Mouse (Mus musculus) spleen, adult 12 weeks (tissue): ENCODE data around the gene Ablim2.
A peak's percentile ranks its signal among the peaks of the same experiment; 100 is the strongest.

Experiments used
- DNase-seq: peaks from one replicate; pipeline ENCODE4 v3.0.0; 2022; ENCODE audit warnings: low spot score

The Ablim2 gene

DNA sequence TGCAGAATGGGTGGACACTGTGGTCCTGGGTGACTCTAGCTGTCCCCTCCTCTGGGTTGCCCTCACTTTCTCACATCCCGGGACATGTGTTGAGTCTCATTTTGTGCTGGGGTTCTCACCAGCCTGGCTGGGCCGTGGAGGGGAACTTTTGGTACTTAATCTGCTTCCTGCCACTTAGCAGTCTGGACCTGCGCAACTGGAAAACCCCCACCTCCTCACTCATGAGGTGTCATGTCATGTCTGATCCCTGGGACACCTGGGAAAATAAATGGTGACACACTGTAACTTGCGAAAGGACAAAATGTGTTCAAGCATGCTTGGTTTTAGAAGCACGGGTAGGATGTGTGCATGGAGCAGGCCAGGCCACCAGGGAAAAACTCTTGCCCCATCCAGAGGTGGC is 127.0 kb downstream of the Ablim2 start:
- no peak for DNase-seq

DNA sequence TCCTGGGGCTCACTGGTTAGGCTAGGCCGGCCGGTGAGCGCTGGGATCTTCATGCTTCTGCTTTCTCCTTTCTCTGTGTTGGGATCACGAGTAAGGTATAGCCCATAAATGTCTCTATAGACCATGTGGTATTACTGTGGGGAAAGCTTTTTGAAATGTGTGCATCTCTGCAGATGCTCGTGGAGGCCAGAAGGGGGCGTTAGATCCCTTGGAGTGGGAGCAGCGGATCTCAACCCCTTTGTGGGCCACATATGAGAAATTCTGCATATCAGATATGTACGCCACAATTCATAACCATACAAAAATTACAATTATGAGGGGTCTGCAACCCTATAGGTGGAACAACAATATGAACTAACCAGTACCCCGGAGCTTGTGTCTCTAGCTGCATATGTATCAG is 131.3 kb downstream of the Ablim2 start:
- DNase-seq, result no peak

DNA sequence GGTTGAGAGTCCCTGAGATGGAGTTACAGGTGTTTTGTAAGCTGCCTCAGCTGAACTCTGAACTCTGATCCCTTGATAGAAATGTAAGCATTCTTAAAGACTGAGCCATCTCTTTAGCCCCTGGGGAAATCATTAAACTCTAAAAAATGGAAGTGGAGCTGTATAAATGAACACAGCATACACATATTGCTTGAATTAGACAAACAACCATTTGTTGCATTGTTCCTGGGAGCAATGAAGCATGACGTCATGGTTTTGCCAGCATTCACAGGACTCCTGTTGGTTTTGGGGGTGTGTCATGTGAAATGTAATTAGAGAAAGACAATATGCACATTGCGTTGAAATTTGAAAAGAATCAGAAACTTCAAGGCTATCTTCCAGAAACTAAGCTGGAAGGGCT is 132.0 kb downstream of the Ablim2 start:
- no peak for DNase-seq

DNA sequence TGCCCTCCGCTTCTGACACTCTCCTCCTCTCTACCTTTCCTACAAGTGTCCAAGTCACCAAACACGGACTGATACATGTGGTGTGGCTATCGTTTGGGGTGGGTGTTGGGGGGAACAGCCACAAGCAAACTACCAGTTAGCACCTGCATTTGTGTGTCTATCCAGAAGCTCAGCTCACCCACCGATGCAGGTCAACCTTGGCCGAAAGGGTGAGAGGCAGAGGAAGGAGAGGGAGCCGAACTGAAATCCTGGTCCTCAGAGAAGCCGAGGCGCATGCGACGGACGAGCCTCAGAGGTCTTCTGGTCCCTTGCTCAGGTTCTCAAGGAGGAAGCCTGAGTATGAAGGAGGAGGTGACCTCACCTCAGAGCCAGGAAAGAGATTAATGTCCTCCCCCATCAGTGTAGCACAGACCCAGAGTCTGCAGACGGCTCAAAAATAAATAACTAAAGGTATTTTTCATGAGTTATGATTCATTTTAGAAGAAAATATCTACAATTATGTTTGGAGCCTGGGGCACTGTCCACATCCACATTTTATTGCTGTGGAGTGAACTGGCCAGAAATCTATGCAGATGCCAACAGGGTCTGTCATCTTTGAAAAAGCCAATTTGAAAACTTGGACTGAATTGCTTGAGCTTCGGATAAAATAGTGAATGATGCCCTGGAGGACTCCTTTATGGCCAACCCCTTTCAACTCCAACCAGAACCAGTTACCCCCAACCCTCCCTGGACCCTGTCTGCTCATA is 133.5 kb downstream of the Ablim2 start:
- DNase-seq, result no peak

DNA sequence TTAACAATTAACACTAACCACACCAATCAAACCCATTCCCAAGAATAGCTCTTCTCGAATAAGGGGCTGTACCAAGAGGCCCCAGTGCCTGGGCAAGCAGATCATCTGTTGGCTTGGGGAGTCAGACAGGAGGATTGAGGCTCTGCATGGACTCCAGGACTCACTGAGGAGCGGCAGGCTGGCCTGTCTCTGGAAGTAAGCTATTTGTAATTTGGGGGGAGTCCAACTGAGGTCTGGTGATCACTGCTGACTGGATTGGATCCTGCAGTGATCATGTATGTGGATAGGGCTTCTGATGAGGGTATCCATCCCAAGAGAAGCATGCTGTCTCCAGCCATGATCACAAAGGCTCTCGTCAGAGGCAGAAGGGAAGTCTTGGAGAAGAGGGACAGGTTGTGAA is 134.7 kb downstream of the Ablim2 start:
- DNase-seq, result no peak

DNA sequence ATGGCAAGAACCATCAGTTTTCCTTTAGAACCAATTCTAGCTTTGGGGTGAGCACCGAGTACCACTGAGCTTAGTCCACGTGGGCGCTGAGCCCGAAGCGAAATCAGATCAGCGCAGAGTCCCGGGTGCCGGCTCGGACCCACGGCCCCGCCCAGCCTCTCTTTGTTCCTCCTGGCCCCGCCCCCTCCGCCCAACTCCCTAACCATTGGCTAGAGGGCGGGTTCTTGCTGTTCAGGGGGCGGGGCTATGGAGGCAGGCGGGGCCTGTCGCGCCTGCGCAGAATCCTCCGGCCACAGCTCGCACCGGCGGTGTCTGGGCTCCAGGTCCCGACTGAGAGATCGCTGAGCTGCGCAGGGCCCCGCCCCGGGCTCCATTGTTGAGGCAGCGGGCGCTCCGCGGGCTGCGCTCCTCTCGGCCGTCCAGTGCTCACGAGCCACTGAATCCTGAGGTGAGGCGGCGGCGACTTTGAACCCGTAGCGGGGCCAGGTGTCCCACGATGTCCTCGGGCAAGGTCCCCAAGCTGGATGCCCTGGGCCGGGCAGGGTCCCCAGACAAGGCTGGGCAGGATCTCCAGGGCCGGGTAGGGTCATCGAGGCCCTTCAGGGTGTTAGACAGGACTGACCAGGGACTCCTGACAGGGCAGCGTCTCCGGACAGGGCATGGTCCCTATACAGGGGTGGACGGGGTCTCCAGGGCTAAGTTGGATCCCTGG is 135.6 kb downstream of the Ablim2 start, which contains the start of gene Afap1:
Afap1 (plus strand) TSS at position 227 of the 712 bp plus-strand sequence.
- peak; percentile 83 for DNase-seq

DNA sequence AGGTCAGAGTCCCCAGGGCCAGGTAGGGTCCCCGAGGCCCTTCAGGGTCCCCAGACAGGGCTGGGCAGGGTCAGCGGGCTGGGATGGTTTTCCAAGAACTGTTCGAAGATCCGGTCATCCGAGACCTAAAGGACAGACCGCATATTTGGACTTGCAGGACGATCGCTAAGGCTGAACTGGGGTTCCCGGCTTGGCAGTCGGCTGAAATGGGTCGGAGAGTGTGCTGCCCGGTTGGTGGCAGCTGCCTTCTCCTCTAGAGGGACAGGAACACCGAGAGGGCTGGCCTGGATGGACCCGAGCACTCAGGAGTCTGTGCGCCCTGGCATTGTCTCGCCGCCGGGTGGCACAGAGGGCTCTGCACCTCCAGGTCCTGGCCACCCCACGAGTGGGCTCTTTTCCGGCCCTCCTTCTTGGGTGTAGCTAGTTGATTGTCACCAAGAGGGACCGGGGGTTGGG is 136.2 kb downstream of the Ablim2 start:
- peak; percentile 1 for DNase-seq

DNA sequence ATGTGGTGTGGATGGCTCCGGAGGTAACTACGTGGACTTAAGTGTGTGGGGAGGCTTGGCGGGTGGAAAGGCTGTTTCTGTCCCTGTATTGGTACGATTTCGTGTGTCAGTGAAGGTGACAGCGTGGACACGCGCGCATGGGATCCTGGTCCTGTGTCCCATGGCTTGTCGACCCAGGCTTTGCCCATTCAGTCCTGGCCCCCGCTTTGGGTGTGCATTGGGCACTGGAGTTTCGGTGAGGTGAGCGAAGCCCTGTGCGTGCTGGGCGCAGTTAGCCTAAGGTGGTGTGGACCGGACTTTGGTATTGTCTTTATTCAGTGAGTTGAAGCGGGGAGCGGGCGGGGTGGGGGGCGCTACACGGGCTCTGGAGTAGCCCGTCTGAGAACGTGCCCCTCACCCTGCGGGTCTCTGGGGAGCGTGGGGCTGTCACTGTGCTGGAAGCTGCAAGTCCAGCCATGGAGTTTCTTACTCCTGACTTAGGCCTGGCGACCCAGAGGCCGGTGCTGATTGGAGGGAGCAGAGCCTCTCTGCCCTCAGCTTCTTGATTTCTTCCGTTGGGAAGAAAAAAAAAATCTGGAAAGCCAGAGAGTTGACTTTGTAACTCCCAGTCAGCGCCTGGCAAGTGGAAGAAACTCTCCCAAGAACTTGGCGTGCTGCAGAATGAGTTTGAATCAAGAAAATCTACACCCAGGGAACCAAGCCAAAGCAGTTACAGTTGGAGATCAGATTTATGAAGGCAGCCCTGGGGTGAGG is 136.8 kb downstream of the Ablim2 start:
- DNase-seq, result no peak

DNA sequence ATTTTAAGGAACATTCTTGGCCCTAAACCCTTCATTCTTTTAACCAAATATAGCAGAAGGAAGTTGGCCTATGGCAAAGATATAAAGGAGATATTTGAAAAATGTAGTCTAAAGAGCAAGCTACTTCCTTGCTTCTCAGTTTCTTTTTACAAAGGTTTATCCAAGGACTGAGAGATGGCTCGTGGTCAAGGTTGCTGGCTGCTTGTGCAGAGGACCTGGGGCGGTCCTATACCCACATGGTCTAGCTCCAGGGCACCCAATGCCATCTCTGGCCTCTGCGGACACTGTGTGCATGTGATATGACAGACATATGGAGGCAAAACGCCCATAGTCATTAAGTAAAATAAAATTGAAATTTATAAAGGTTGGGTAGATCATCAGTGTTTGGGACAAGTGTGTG is 138.2 kb downstream of the Ablim2 start:
- DNase-seq, result no peak

DNA sequence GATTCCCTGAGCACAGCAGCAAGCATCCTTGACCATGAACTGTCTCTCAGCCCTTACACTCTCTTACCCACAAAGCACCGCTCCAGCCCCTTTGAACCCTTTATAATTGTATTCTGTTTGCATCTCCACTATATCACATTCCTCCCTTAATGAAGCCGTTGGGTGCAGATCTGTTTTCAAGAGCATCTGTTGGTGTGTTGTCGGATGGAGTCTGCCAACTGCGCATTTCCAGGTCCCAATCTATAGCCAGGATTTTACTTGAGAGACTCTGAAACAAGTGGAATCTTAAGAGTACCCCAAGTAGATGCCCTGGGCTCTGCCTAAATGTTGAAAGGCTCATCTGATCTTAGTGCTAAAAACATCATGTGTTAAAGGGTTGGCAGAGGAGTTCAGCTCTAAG is 138.9 kb downstream of the Ablim2 start:
- no peak for DNase-seq

DNA sequence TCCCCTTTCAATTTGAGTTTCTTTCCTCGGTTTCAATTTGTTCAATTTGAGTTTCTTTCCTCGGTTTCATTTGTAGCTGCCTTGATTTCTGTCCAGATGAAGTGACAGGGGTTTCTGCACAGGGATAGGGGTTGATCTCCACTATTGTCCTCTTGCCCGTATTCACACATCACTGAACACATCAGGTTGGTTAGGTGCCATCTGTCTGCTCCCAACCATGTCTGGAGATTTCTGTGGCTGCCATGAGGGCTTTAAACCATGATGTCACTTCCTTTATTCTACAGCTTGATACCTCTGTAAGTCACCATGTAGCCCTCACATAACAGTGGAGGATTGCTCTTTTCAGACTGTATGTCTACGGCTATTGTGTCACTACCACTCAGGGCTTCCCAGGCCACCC is 139.5 kb downstream of the Ablim2 start:
- DNase-seq, result no peak

DNA sequence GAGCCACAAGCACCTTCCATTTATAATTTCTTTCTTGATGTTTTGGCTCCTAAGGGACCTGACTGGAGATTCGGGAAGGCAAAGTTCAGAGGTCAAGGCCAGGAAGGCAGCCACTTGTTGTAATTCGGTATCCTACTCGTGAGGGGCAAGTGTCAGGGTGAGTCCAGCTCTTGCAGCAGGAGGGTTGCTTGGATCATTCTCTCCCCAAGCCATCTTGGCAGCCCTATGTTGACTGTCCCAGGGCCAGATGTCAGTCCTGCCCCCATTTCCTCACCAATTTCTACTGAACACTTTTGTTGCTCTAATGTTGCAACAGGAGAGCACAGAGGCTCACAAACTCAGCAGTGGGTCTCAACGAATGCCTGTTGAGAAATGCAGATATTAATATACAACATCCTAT is 140.4 kb downstream of the Ablim2 start:
- no peak for DNase-seq

DNA sequence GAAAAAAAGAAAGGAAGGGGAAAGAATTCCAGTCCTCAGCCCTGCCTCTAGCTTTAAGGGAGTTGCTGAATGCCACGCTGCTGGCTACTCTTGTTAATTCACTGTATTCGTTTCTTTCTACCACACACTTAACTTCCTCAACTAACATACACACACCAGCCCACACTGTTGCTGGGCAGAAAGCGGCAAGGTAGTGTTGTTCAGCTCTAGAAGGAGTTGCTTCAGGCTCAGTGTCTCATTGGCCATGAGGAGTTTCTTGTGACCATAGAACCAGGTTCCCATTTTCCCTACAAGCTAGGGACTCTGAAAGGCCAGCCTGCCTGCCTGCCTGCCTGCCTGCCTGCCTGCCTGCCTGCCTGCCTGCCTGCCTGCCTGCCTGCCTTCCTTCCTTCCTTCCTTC is 141.3 kb downstream of the Ablim2 start:
- DNase-seq, result no peak

DNA sequence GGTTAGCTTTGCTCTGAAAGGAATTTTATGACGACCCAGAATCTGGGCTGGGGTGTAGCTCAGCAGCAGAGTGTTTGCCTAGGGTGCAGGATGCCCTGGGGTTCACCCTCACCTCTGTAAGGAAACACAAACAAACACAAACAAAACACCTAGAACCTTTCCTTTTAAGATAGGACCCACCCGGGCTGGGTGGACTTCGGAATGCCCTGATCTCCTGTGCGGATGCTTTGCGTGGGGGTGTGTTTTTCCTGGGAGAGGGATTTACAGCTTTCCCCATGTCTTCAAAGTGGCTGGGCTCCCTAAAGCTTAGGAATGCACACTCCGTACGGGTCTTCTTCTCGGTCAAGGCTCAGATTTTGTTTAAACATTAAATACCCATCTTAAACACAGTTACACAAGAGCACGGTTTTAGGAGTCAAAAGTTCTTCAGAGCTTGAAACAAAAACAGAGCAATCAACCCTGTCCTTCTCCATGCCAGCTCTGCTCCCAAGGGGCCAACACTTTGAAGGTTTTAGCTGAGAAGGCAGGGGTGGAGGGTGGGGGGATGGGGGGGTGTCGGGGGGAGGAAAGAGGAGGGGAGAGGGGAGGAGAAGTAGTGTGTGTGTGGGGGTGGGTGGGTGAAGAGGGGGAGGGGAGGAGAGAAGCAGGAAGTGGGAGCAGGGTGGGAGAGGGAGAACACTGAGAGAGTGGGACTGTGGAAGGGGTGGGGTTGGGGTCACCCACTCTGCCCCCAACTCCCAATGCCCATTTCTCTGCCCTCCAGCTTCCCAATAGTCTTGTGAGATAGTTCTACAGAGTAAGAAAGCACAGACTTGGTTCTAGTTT is 142.9 kb downstream of the Ablim2 start:
- DNase-seq, result no peak

DNA sequence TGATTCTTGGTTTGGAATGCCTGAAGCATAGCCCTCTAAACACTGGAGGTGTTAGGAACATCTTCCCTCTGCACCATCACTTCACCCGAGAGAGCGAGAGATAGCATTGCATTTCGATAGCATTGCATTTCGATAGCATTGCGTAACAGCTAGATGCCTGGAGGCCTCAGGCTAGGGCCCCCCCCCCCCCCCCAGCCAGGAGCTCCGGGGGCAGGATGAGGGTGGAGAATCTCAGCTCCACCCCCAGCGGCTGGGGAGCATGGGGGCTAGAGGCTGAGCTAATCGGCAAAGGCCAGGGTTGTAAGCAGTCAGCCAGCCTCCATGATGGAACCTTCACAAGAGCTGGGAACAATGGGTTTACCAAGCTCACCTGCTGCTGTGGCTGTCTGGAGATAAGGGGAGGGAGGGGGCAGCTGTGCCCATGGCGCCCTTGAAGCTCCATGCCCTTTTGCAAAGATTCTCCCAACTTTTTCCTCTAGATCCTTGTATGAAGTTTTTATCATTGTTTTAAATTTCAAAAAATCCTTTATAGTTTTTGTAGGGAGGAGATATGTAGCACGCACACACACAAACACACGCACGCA is 143.6 kb downstream of the Ablim2 start:
- no peak for DNase-seq

DNA sequence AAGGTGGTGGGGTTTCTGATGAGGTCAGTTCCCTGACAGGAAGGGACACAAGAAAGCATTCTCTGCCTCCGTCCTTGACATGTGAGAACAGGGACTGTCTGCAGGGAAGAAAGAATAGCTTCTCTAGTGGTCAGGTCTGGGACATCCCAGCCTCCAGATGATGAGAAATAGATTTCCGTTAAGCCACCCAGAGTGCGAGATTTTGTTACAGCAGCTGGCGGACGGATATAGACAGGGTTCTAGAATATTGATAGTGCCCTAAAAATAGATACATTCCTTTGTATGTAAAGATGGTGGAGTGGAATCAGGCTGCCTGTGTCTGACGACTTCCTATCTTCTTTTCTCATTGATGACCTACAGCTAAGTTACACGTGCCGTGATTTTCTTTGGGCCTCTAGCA is 145.8 kb downstream of the Ablim2 start:
- DNase-seq, result no peak

DNA sequence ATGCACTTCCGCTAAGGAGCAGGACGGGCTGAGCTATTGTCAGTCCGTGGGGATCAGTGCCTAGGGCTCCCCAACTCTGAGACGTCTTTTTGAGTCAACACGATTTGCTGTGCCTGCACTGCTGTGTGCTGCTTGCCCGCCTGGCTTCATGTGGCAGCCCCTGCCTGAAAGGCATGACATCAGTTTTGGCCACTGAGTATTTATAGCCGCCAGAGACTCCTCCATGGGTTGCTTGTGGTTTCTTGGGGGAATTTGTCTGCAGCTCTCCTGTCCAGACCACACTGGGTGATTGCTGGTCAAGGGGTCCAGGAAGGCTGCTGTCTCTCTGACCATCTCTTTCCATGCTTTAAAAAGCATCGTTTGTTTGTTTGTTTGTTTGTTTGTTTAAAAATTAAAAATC is 147.6 kb downstream of the Ablim2 start:
- DNase-seq, result no peak

DNA sequence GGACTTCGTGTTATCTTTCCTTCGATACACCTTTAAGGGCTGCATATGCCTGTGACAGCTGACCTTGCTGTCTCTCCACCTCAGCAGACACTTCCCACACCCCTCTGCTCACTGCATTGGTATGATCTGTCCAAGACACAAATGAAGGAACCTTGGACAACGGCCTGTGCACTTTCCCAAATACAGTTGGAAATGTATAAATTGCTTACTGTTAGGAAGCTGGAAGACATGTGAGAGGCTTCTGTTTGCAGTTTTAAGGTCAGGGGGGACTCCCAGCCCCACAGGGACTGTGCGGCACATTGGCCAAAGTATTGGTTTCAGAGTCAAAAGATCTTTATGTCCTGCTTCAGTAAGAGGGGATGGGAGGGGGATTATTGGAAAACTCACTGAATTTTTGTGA is 149.4 kb downstream of the Ablim2 start:
- no peak for DNase-seq

DNA sequence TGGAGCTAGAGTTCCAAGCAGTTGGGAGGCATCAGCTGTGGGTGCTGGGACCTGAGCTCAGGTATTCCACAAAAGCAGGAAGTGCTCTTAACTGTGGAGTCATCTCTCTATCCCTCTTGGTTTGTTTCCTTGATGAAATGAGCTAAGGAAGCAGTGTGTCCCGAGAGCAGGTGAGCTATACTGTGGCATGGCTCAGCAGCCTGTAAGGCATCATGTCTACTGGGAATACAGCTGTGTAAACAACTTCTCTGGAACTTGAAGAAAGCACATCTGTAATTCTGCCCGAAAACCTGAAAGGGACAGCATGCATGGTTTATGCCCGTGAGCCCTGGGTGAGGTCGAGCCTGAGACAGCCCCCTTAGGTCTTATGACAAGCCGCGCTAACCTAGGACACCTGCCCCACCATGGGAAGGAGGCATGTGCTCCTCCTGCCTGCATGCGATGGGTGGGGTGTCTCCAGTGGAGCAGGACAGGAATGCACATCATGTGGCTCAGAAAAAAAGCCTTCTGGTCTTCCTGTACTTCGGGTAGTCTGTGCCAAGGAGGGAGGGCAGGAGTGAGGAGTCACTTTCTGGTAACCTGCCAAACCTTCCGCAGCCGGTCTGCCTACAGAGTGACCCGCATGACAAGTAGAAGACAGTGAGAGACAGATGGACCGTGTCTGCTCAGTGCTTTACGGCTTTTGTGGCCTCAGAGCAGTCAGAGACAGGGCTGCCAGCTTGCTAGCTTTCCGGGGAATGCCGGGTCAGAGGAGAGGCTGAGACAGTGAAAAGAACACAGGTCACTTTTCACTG is 150.2 kb downstream of the Ablim2 start:
- DNase-seq, result no peak

DNA sequence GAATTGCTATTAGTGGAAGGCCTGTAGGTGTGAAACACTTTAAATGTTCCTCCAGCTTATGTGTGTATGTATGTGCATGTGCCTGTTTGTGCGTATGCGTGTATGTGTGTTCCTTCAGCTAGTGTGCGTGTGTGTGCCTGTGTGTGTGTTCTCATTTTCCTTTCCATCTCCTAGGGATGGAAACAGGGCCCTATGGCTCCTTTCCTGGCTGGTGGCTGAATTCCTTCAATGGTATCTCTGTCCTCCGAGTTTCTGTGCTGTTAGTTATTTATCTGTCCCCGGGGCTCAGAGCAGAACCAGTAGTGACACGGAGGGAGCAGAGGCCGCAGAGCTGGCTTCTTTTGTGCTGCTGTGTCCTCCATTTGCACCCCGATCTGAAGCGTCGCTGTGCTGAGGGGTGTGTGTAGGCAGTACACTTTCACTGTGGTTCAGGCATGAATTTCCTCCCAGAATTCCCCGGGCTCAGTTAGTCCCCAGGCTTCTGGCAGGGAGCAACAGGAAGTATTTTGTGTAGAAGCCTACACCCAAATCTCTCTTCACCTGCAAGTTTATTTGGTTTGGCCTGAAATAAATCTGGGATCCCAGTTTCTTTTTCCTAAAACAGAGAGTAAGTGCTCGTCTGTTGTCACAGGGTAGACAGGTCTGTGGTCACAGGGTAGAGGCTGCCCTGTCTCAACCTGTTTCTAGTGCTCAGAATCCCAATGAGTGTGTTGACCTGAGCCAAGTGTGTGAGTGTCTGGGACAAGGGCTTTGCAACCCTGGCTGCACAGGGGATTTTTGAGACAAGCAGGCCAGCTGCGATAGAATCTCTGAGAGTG is 151.2 kb downstream of the Ablim2 start:
- no peak for DNase-seq
